Comparison of ENCODE assay signal across 18 mouse cellular contexts in genomic region chr17:26412967-26413366, GRCm38 (mm10). TPM values are rescaled to one million over a fixed set of nuclear protein-coding genes. Genes with fewer than 3 reads are reported as not detected.
DNase-seq lines count a peak whose midpoint lies in the region; ATAC-seq and TF ChIP-seq lines count a peak whose summit lies in the region.
"Had no signal": no experiment of that assay in that cellular context is flagged by ENCODE, and none has a peak within 500 bp of the region (broad histone marks: within the 10 kb centered on the region; RNA-seq: fewer than 3 reads in every experiment).

No protein-coding gene starts in this region.

- no peak for TF ChIP-seq CTCF in MEL (IDR thresholded peaks at IDR 0.05 in 2 of 3, conservative IDR thresholded peaks at IDR 0.05 in 1 of 3; ENCODE audit: control insufficient read depth in 1 of 3, insufficient read depth in 1 of 3, low read depth in 2 of 3, low read length in 3 of 3, poor library complexity in 1 of 3, severe bottlenecking in 1 of 3)

- TF ChIP-seq POLR2A in MEL (IDR thresholded peaks at IDR 0.05; ENCODE audit: control insufficient read depth in 1 of 2, insufficient read depth in 1 of 2, low read depth in 1 of 2, low read length in 2 of 2, poor library complexity in 1 of 2) = no peak

- no peaks in the 10 kb centered on the region for H3K36me3 ChIP-seq in heart, embryonic 11.5 days (ENCODE audit: control insufficient read depth, insufficient read depth, low read length)
- H3K36me3 ChIP-seq in heart, embryonic 15.5 days = no peaks in the 10 kb centered on the region
- H3K36me3 ChIP-seq in MEL (ENCODE audit: control insufficient read depth in 1 of 2, insufficient read depth in 2 of 2, low read length in 2 of 2) = peaks cover 0 to 10% of the 10 kb centered on the region in 2 experiments; a peak in 2 of 4 replicates
- H3K36me3 ChIP-seq: embryonic facial prominence, embryonic 12.5 days; forebrain, embryonic 15.5 days; hindbrain, embryonic 10.5 days had no signal

- H3K27me3 ChIP-seq in heart, embryonic 11.5 days (ENCODE audit: control insufficient read depth, insufficient read depth, low read length) = peaks cover 30% of the 10 kb centered on the region
- H3K27me3 ChIP-seq in heart, embryonic 15.5 days = 0 out of 2 replicates have a peak, but pooled peaks cover 7% of the 10 kb centered on the region
- H3K27me3 ChIP-seq in MEL (ENCODE audit: control insufficient read depth in 1 of 2, insufficient read depth in 2 of 2, low read length in 2 of 2) = peaks cover 12 to 13% of the 10 kb centered on the region in 2 experiments

- 30% methylated on average over 5 of the region's 5 CpGs for WGBS in heart, embryonic 11.5 days (ENCODE audit: insufficient replicate concordance)
- 52% methylated on average over 5 of the region's 5 CpGs for WGBS in heart, embryonic 15.5 days

- no peak for ATAC-seq in heart, embryonic 11.5 days (replicated peaks; ENCODE audit: insufficient number of reproducible peaks, low FRiP score, low TSS enrichment)
- no peak for ATAC-seq in heart, embryonic 15.5 days (replicated peaks; ENCODE audit: insufficient number of reproducible peaks, insufficient read depth, low FRiP score, low read depth)
- peak; percentile 45; the same call in 1 of the 2 replicates for ATAC-seq in megakaryocyte-erythroid progenitor cell, adult 5-6 weeks (replicated peaks; ENCODE audit: low FRiP score, low TSS enrichment, poor library complexity, severe bottlenecking)
- ATAC-seq: forebrain, embryonic 15.5 days; hindbrain, embryonic 16.5 days; inflammation-experienced regulatory T-cells, adult 6 months had no signal

- H3K4me2 ChIP-seq in heart, embryonic 11.5 days = peak overlapping the region; percentile 98
- peak overlapping the region; percentile 93 for H3K4me2 ChIP-seq in heart, embryonic 15.5 days
- H3K4me2 ChIP-seq: forebrain, embryonic 15.5 days had no signal

- no peak for TF ChIP-seq RAD21 in MEL (IDR thresholded peaks at IDR 0.05; ENCODE audit: low read depth, low read length)

- H3K4me3 ChIP-seq in heart, embryonic 11.5 days (ENCODE audit: low read depth, low read length) = no peak overlapping the region
- peak overlapping the region; percentile 86 for H3K4me3 ChIP-seq in heart, embryonic 15.5 days
- H3K4me3 ChIP-seq in MEL (ENCODE audit: control insufficient read depth in 1 of 2, insufficient read depth in 1 of 2, low read depth in 2 of 2, low read length in 2 of 2) = no peak overlapping the region
- H3K4me3 ChIP-seq: embryonic facial prominence, embryonic 12.5 days; forebrain, embryonic 15.5 days; hindbrain, embryonic 10.5 days had no signal

- intact Hi-C loops in heart, postnatal 25 days (cut with DNase I) = no loop called here
- intact Hi-C loops in heart, postnatal 36 days (cut with DNase I) = no loop called here

- H3K79me2 ChIP-seq in MEL (ENCODE audit: control insufficient read depth, insufficient read depth, low read length, poor library complexity) = no peaks in the 10 kb centered on the region

- H3K27ac ChIP-seq in heart, embryonic 11.5 days (ENCODE audit: low read depth, low read length) = peak overlapping the region; percentile 58; the same call in 1 of the 2 replicates
- H3K27ac ChIP-seq in heart, embryonic 15.5 days = peak overlapping the region; percentile 61; the same call in 1 of the 2 replicates
- H3K27ac ChIP-seq in MEL (ENCODE audit: control insufficient read depth, low read depth, low read length) = no peak overlapping the region
- H3K27ac ChIP-seq: embryonic facial prominence, embryonic 12.5 days; forebrain, embryonic 15.5 days; hindbrain, embryonic 10.5 days had no signal

- peak; percentile 85 to 89 for TF ChIP-seq EP300 in MEL (IDR thresholded peaks at IDR 0.05; ENCODE audit: low read depth in 1 of 2, low read length in 2 of 2)

- H3K4me1 ChIP-seq in heart, embryonic 11.5 days (ENCODE audit: control insufficient read depth, insufficient read depth, low read length) = peaks cover 27% of the 10 kb centered on the region
- peaks cover 35% of the 10 kb centered on the region for H3K4me1 ChIP-seq in heart, embryonic 15.5 days (replicated peaks)
- H3K4me1 ChIP-seq in MEL (ENCODE audit: control insufficient read depth in 1 of 2, insufficient read depth in 2 of 2, low read length in 2 of 2) = peaks cover 2 to 13% of the 10 kb centered on the region in 2 experiments; a peak in 3 of 4 replicates

- no peak for DNase-seq in heart, postnatal 25 days (ENCODE audit: low spot score)
- no peak for DNase-seq in heart, postnatal 36 days
- peak; percentile 64 for DNase-seq in MEL (ENCODE audit: low read depth, low spot score)
- no peak for DNase-seq in Muller cell, postnatal 12 days (ENCODE audit: inconsistent ontology term)
- DNase-seq: adrenal gland, postnatal 10 days; cerebellum, adult 11-12 months; cerebellum, adult 9-10 months; cerebellum, postnatal 25 days; gastrocnemius, postnatal 10 days; kidney, adult 18-20 months had no signal

- peak overlapping the region; percentile 30; the same call in 1 of the 2 replicates for H3K9ac ChIP-seq in heart, embryonic 11.5 days (ENCODE audit: low read depth, low read length)
- 0 out of 2 replicates have a peak overlapping the region, but pooled peaks have one; percentile 89 for H3K9ac ChIP-seq in heart, embryonic 15.5 days
- no peak overlapping the region for H3K9ac ChIP-seq in MEL (ENCODE audit: control insufficient read depth, low read depth, low read length, poor library complexity, severe bottlenecking)
- H3K9ac ChIP-seq: embryonic facial prominence, embryonic 12.5 days; forebrain, embryonic 15.5 days had no signal

- H3K9me3 ChIP-seq in heart, embryonic 11.5 days (replicated peaks; ENCODE audit: control insufficient read depth, low read length) = no peaks in the 10 kb centered on the region
- no peaks in the 10 kb centered on the region for H3K9me3 ChIP-seq in heart, embryonic 15.5 days (replicated peaks)
- H3K9me3 ChIP-seq in MEL (replicated peaks; ENCODE audit: insufficient read depth, low read length) = no peaks in the 10 kb centered on the region
- H3K9me3 ChIP-seq: embryonic facial prominence, embryonic 12.5 days; forebrain, embryonic 15.5 days; hindbrain, embryonic 10.5 days had no signal

TF ChIP-seq in MEL, 35 proteins besides CTCF, POLR2A, EP300 and RAD21 (continues in another document):
- TF ChIP-seq E2F4 (IDR thresholded peaks at IDR 0.05; ENCODE audit: borderline replicate concordance, low read depth, low read length) (no peak), POLR2AphosphoS5 (IDR thresholded peaks at IDR 0.05; ENCODE audit: borderline replicate concordance, low read depth, low read length) (no peak), CHD2 (IDR thresholded peaks at IDR 0.05; ENCODE audit: low read length) (peak; percentile 25; the same call in 1 of the 2 replicates), ETS1 (IDR thresholded peaks at IDR 0.05; ENCODE audit: low read depth, low read length) (peak; percentile 89), KAT2A (conservative IDR thresholded peaks at IDR 0.05; ENCODE audit: low read depth, low read length) (no peak), USF2 (IDR thresholded peaks at IDR 0.05; ENCODE audit: borderline replicate concordance in 1 of 2, insufficient read depth in 1 of 2, low read depth in 1 of 2, low read length in 2 of 2) (no peak), MYC (IDR thresholded peaks at IDR 0.05; ENCODE audit: low read depth, low read length) (no peak), TCF12 (IDR thresholded peaks at IDR 0.05; ENCODE audit: low read depth, low read length) (peak; percentile 98), CHD1 (IDR thresholded peaks at IDR 0.05; ENCODE audit: low read depth, low read length) (no peak), MXI1 (IDR thresholded peaks at IDR 0.05; ENCODE audit: low read depth, low read length) (peak; percentile 35; the same call in 1 of the 2 replicates), GABPA (IDR thresholded peaks at IDR 0.05; ENCODE audit: low read depth, low read length) (no peak), USF1 (IDR thresholded peaks at IDR 0.05; ENCODE audit: low read depth, low read length) (no peak), ZC3H11A (IDR thresholded peaks at IDR 0.05; ENCODE audit: low read depth, low read length) (no peak), UBTF (IDR thresholded peaks at IDR 0.05; ENCODE audit: borderline replicate concordance, insufficient read depth, low read depth, low read length) (no peak), NELFE (IDR thresholded peaks at IDR 0.05; ENCODE audit: low read depth, low read length) (no peak), MAFK (IDR thresholded peaks at IDR 0.05; ENCODE audit: borderline replicate concordance, low read depth, low read length) (peak; percentile 85; the same call in 1 of the 2 replicates), TBP (IDR thresholded peaks at IDR 0.05; ENCODE audit: low read depth, low read length) (no peak), POLR2AphosphoS2 (IDR thresholded peaks at IDR 0.05; ENCODE audit: low read length) (no peak), JUND (IDR thresholded peaks at IDR 0.05; ENCODE audit: low read depth, low read length) (no peak), HCFC1 (IDR thresholded peaks at IDR 0.05; ENCODE audit: low read depth, low read length) (no peak), MAX (IDR thresholded peaks at IDR 0.05; ENCODE audit: low read length) (0 out of 2 replicates have a peak, but pooled peaks have one; percentile 24), ELF1 (IDR thresholded peaks at IDR 0.05; ENCODE audit: low read depth, low read length) (peak; percentile 49; the same call in 1 of the 2 replicates), ZKSCAN1 (IDR thresholded peaks at IDR 0.05; ENCODE audit: low read depth, low read length) (no peak), ZNF384 (IDR thresholded peaks at IDR 0.05; ENCODE audit: low read depth, low read length) (peak; percentile 76), ZMIZ1 (IDR thresholded peaks at IDR 0.05; ENCODE audit: low read depth, low read length) (no peak; the same call in 1 of the 2 replicates), SMC3 (IDR thresholded peaks at IDR 0.05; ENCODE audit: low read depth, low read length) (no peak), NRF1 (IDR thresholded peaks at IDR 0.05; ENCODE audit: insufficient read depth, low read depth, low read length, poor library complexity, severe bottlenecking) (no peak), TAL1 (IDR thresholded peaks at IDR 0.05; ENCODE audit: low read length) (peak; percentile 75)

RNA-seq across cellular contexts. Expression of gene Neurl1b, which starts 1.7 kb away (rescaled TPM):
- polyA plus RNA-seq in heart, embryonic 11.5 days (2014; fragmentation: Nextera tagmentation; extraction: Ambion mirVana) = 2.0 and 3.0 TPM in 2 replicates
- total RNA-seq in heart, postnatal 25 days (2021) = 1 to 10 TPM; 4.7 to 6.3 TPM
- 2.5 and 2.7 TPM in 2 replicates for polyA plus RNA-seq in heart, embryonic 15.5 days (2015; fragmentation: Nextera tagmentation; extraction: Ambion mirVana)
- 1 to 10 TPM; 5.2 to 6.3 TPM for total RNA-seq in heart, postnatal 36 days (2021)
- total RNA-seq in MEL (2012; rRNA removed) = 0.12 and 0.13 TPM in 2 replicates
- polyA plus RNA-seq in MEL (2012; ENCODE audit: insufficient read depth in 1 of 2, insufficient read length in 2 of 2, low read depth in 1 of 2, low replicate concordance in 2 of 2, missing spikeins in 1 of 2) = under 1 TPM in 1 of 2 experiments, not detected in 1; 0.28 TPM
- 0.22 and 0.25 TPM in 2 replicates for total RNA-seq in megakaryocyte-erythroid progenitor cell, adult 5-6 weeks (2014; fragmentation: Nextera tagmentation)
- total RNA-seq in megakaryocyte-erythroid progenitor cell, adult 5-6 weeks (2017) = 0.09 and 0.53 TPM in 2 replicates
